Mouse (Mus musculus): ENCODE measurements around the gene Crp.

Crp gene

GRCm38 (mm10) chr1:172701901-172702300 is 4.0 kb downstream of the Crp start:
- in situ Hi-C loops (cut with MboI; ENCODE audit: low pct_unique_long_range_greater_than_20kb in 1 of 2, low sequenced_read_pairs in 2 of 2, unreplicated experiment in 1 of 2), result loop anchor here in 1 of 2 experiments (10.0 kb wide), 1 partner anchor 47 kb away; no protein-coding TSS in a partner anchor

- in situ Hi-C loops (cut with MboI; ENCODE audit: low pct_unique_long_range_greater_than_20kb in 1 of 2, low sequenced_read_pairs in 2 of 2, unreplicated experiment in 1 of 2), result loop anchor here in 1 of 2 experiments (10.0 kb wide), 1 partner anchor 50 kb away; no protein-coding TSS in a partner anchor
Observed at GRCm38 (mm10) chr1:172704769-172705168, 6.9 kb downstream of the Crp start.

DNA sequence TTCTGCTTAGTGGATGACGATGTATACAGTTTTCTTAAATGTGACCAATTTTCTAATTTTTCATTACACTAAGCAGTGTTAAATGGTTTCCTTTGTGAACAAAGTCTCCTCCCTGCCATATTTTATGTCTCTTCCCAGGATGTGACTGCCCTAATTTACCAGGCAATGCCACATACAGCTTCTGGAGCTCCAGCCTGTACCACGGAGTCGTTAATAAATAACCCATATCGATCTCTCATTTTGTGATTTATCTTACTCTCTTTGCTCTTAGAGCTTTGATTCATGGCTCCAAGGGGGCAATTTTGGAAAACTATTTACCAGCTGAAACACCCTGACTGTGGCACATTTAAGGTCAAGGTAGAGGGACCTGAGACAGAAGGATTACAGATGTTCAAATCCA is 8.4 kb downstream of the Crp start:
- in situ Hi-C loops (cut with MboI; ENCODE audit: low pct_unique_long_range_greater_than_20kb in 1 of 2, low sequenced_read_pairs in 2 of 2, unreplicated experiment in 1 of 2), result loop anchor here in 1 of 2 experiments (10.0 kb wide), 1 partner anchor 51 kb away; no protein-coding TSS in a partner anchor

GRCm38 (mm10) chr1:172709788-172710350 is 12.0 kb downstream of the Crp start:
- in situ Hi-C loops (cut with MboI; ENCODE audit: low pct_unique_long_range_greater_than_20kb in 1 of 2, low sequenced_read_pairs in 2 of 2, unreplicated experiment in 1 of 2), result loop anchor here in 1 of 2 experiments (10.0 kb wide), 1 partner anchor 55 kb away; no protein-coding TSS in a partner anchor

DNA sequence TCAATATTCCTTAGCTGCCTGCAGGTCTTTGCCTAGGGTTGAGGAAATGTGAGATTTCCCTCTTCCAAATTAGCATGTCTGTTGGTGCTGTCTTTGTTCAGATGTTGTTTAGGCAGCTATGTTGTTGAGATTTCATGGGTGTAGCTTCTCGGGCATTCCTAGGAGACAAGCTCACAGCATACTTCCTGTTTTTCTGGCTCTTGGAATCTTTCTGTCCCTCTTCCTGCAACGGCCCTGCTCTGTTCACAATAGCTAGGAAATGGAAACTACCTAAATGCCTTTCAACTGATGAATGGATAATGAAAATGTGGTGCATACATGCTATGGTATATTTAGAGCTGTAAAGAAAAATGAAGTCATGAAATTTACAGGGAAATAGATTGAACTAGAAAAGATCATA is 13.5 kb downstream of the Crp start:
- in situ Hi-C loops (cut with MboI; ENCODE audit: low pct_unique_long_range_greater_than_20kb in 1 of 2, low sequenced_read_pairs in 2 of 2, unreplicated experiment in 1 of 2), result no loop called here

DNA sequence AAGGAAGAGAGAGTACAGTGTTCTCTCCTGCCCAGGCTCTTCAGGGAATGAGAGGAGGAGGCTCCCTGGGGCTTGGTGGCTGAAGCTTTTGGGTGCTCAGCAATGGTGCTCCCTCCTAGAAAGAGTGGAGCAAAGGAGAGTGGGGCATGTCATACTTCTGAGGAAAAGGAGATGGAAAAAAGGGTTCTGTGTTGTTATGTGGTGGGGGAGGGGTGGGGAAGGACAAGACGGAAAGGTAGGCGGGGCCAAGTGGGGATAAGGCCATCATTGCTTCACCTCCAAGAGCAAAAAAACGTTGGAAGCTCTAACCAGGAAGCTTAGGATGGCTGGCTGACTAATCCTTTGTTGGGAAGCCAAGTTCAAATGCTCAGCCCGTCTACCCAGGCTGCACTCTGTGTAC is 14.1 kb downstream of the Crp start:
- in situ Hi-C loops (cut with MboI; ENCODE audit: low pct_unique_long_range_greater_than_20kb in 1 of 2, low sequenced_read_pairs in 2 of 2, unreplicated experiment in 1 of 2), result no loop called here

DNA sequence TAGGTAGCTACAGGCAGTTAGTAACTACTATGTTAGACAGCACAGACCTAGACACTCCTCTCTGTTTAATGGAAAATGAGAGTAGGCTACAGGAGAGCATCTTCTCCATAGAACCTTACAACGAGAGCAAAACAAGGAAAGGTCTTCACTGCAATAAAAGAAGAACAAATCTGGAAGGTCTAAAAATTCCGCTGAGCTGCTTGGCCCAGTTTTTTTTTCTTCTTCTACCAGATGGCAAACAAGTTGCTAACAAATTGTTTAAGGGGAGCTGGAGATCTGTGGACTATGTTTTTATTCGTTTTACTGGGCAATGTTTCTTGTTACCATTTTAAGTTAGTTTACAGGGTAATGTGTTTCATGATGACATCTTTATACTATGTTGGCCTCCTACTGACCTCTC is 53.4 kb downstream of the Crp start:
- in situ Hi-C loops (cut with MboI; ENCODE audit: low pct_unique_long_range_greater_than_20kb in 1 of 2, low sequenced_read_pairs in 2 of 2, unreplicated experiment in 1 of 2), result no loop called here

- in situ Hi-C loops (cut with MboI; ENCODE audit: low pct_unique_long_range_greater_than_20kb in 1 of 2, low sequenced_read_pairs in 2 of 2, unreplicated experiment in 1 of 2), result no loop called here
Observed at GRCm38 (mm10) chr1:172755151-172755550, 57.3 kb downstream of the Crp start.

- in situ Hi-C loops (cut with MboI; ENCODE audit: low pct_unique_long_range_greater_than_20kb in 1 of 2, low sequenced_read_pairs in 2 of 2, unreplicated experiment in 1 of 2), result no loop called here
Observed at GRCm38 (mm10) chr1:172759525-172759924, 61.7 kb downstream of the Crp start.

DNA sequence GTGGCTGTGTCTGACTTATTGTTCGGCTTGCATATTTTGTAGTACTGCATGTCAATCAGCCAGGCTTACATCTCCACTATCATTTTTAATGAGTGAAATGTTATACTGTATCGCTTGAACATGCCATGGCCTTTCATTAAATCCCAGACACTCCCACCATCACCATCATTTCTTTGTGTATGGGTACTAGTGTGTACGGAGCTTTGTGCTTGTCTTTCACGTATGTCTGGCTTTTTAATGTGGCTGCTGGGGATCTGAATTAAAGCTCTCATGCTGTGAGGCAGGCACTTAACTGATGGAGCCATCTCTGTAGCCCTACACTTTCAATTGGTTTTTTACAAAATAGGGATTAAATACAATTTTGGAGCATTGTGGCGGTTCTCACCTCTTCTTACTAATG is 81.3 kb downstream of the Crp start:
- in situ Hi-C loops (cut with MboI; ENCODE audit: low pct_unique_long_range_greater_than_20kb in 1 of 2, low sequenced_read_pairs in 2 of 2, unreplicated experiment in 1 of 2), result no loop called here

DNA sequence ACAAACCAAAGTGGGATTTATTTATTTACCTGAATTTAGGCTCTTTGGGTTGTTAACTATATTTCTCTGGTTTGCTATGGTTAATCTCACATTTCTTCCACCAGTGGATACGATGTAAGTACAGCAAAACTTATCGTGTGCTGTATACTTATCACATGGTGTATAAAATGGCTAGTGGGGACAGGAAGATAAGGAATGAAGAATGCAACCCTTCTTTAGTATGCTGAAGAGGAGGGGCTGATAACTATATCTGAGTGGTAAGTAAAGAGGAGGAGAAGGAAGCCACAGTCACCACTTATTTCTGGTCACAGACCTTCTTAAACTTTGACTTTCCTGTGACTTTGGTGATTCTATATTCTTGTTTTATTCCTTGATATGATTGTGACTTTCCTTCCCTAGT is 87.5 kb downstream of the Crp start:
- in situ Hi-C loops (cut with MboI; ENCODE audit: low pct_unique_long_range_greater_than_20kb in 1 of 2, low sequenced_read_pairs in 2 of 2, unreplicated experiment in 1 of 2), result no loop called here

- in situ Hi-C loops (cut with MboI; ENCODE audit: low pct_unique_long_range_greater_than_20kb in 1 of 2, low sequenced_read_pairs in 2 of 2, unreplicated experiment in 1 of 2), result no loop called here
Observed at GRCm38 (mm10) chr1:172785886-172786285, 88.0 kb downstream of the Crp start.

- in situ Hi-C loops (cut with MboI; ENCODE audit: low pct_unique_long_range_greater_than_20kb in 1 of 2, low sequenced_read_pairs in 2 of 2, unreplicated experiment in 1 of 2), result no loop called here
Observed at GRCm38 (mm10) chr1:172828975-172829374, 131.1 kb downstream of the Crp start.

GRCm38 (mm10) chr1:172847044-172847761 is 149.3 kb downstream of the Crp start:
- in situ Hi-C loops (cut with MboI; ENCODE audit: low pct_unique_long_range_greater_than_20kb in 1 of 2, low sequenced_read_pairs in 2 of 2, unreplicated experiment in 1 of 2), result no loop called here

DNA sequence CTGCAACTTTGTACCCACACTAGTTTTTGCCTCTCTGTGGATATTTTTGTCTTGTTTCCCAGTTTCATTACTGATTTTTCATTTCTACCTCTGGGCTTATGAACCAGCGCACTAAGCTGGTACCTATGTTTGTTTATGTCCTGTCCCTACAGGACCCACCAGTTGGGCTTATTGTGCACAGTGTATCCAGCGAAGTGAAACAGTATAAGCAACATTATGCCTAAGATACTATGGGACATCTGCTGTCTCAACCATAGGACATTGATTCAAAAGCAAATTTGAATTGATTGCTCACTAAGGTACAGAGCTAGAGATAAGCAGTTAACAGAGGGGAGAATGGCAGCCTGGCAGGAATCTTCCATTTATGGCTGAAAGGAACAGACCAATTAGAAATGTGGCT is 150.3 kb downstream of the Crp start:
- in situ Hi-C loops (cut with MboI; ENCODE audit: low pct_unique_long_range_greater_than_20kb in 1 of 2, low sequenced_read_pairs in 2 of 2, unreplicated experiment in 1 of 2), result no loop called here

DNA sequence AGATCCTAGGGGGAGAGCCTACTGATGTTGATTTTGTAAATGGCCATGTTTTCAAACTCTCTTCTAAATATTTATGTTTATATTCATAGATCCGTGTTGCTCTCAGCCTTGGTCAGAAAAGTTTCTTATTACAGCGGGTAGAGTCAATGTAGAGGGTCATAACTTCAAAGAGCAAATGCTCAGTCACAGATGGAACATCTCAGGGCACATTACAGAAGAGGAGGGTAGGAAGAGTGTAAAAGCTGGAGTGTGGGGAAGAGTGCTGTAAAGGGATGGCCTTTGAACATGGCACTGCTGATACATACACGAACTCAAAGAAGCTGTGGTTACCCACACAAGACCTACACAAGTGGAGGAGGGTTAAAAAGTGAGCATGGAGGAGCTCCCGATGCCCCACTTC is 177.4 kb downstream of the Crp start:
- in situ Hi-C loops (cut with MboI; ENCODE audit: low pct_unique_long_range_greater_than_20kb in 1 of 2, low sequenced_read_pairs in 2 of 2, unreplicated experiment in 1 of 2), result no loop called here

DNA sequence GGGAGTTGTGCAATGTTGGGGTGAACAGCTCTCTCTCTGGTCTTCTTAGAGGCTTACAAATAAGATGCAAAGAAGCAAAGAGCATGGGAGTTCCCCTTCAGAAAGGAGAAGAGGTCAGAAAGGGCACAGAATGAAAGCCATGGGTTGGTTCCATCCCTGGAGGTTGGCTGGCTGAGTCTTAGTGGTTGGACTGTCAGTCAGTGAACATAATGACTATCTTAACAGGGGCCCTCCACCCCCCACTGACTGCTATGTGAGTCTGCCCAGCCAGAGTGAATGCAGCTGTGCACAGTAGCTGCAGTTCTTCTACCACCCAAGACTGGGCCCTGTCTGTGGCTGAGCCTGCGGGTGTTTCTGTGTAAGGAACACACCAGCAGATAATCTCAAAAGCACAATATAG is 178.8 kb downstream of the Crp start:
- in situ Hi-C loops (cut with MboI; ENCODE audit: low pct_unique_long_range_greater_than_20kb in 1 of 2, low sequenced_read_pairs in 2 of 2, unreplicated experiment in 1 of 2), result no loop called here

Measured in mouse embryonic stem cell (cell line).